In the genomic region with DNA sequence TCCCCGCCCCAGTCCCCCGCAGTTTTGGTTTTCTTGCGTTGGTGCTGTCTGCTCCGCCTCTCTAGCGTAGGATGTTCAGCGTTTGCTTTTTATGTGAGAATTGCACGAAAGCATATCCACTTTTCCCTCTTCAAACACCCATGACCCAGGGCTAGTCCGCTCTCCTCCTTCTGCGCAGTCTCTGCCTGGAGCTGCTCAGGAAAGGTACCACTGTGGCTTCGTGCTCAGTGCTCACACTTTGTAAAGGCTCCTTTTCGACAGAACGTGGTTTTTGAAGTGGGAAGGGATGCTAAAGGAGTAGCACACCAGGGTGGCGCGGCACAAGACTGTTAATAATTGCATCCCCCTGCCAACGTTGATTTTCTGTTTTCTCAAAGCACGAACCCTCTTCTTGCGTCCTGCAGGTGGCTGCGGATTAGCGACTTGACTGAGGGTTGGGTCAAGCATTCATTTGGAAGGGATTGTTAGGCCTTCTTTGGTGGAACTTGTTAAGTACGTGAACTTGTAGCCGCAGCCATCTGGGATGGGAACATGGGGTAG, we compare ENCODE assay signal across 8 mouse cellular contexts. TPM values are rescaled to one million over a fixed set of nuclear protein-coding genes. Genes with fewer than 3 reads are reported as not detected.
DNase-seq lines count a peak whose midpoint lies in the region; ATAC-seq and TF ChIP-seq lines count a peak whose summit lies in the region.

No protein-coding gene starts in this region.

- peak overlapping the region; percentile 52 for H3K9ac ChIP-seq in liver, adult 2 months (ENCODE audit: low read depth, low read length)
- peak overlapping the region; percentile 68 for H3K9ac ChIP-seq in embryonic facial prominence, embryonic 12.5 days
- peak overlapping the region; percentile 75 for H3K9ac ChIP-seq in intestine, postnatal 0 days (ENCODE audit: low read depth, low read length)
- H3K9ac ChIP-seq in neural tube, embryonic 13.5 days: peak overlapping the region; percentile 75

- H3K79me2 ChIP-seq in liver, adult 2 months (ENCODE audit: control insufficient read depth, insufficient read depth, low read length): peaks cover 15% of the 10 kb centered on the region; the same call in 1 of the 2 replicates

- no peaks in the 10 kb centered on the region for H3K9me3 ChIP-seq in embryonic facial prominence, embryonic 12.5 days
- no peaks in the 10 kb centered on the region for H3K9me3 ChIP-seq in intestine, postnatal 0 days (ENCODE audit: control insufficient read depth)
- H3K9me3 ChIP-seq in neural tube, embryonic 13.5 days: no peaks in the 10 kb centered on the region

- no peaks in the 10 kb centered on the region for H3K27me3 ChIP-seq in liver, adult 2 months (ENCODE audit: control insufficient read depth, insufficient read depth, low read length)
- H3K27me3 ChIP-seq in embryonic facial prominence, embryonic 12.5 days: no peaks in the 10 kb centered on the region
- H3K27me3 ChIP-seq in intestine, postnatal 0 days (replicated peaks; ENCODE audit: control insufficient read depth, insufficient read depth, low read length): no peaks in the 10 kb centered on the region
- H3K27me3 ChIP-seq in neural tube, embryonic 13.5 days: no peaks in the 10 kb centered on the region

- DNase-seq in liver, adult 2 months (ENCODE audit: extremely low read depth, low read depth, low spot score): no peak
- no peak for DNase-seq in liver
- no peak for DNase-seq in cerebellum, postnatal 36 days
- DNase-seq in embryo, embryonic 11 days: no peak
- DNase-seq in adrenal gland, postnatal 10 days: no peak

- TF ChIP-seq CTCF in liver, adult 2 months (IDR thresholded peaks at IDR 0.05; ENCODE audit: low read depth, low read length): no peak
- TF ChIP-seq CTCF in intestine, postnatal 0 days (IDR thresholded peaks at IDR 0.05; ENCODE audit: low read depth): peak; percentile 41

- H3K27ac ChIP-seq in liver, adult 2 months (replicated peaks; ENCODE audit: insufficient read depth, low read depth, low read length): peak overlapping the region; percentile 37
- peak overlapping the region; percentile 96 for H3K27ac ChIP-seq in embryonic facial prominence, embryonic 12.5 days
- peak overlapping the region; percentile 97 for H3K27ac ChIP-seq in intestine, postnatal 0 days (ENCODE audit: low read depth, low read length)
- H3K27ac ChIP-seq in neural tube, embryonic 13.5 days (replicated peaks): peak overlapping the region; percentile 98

- WGBS in liver, adult 2 months: under 1% methylated on average over 21 of the region's 21 CpGs
- WGBS in embryonic facial prominence, embryonic 12.5 days: 1% methylated on average over 21 of the region's 21 CpGs
- WGBS in intestine, postnatal 0 days: under 1% methylated on average over 21 of the region's 21 CpGs
- WGBS in neural tube, embryonic 13.5 days: 1% methylated on average over 21 of the region's 21 CpGs

- peaks cover 2% of the 10 kb centered on the region; the same call in 1 of the 2 replicates for H3K36me3 ChIP-seq in liver, adult 2 months (ENCODE audit: control insufficient read depth, insufficient read depth, low read length)
- H3K36me3 ChIP-seq in embryonic facial prominence, embryonic 12.5 days: peaks cover 7% of the 10 kb centered on the region; the same call in 1 of the 2 replicates
- H3K36me3 ChIP-seq in intestine, postnatal 0 days (ENCODE audit: control insufficient read depth, insufficient read depth): peaks cover 14% of the 10 kb centered on the region; the same call in 1 of the 2 replicates
- peaks cover 8% of the 10 kb centered on the region for H3K36me3 ChIP-seq in neural tube, embryonic 13.5 days

- peaks cover 6% of the 10 kb centered on the region for H3K4me1 ChIP-seq in liver, adult 2 months (ENCODE audit: control insufficient read depth, insufficient read depth, low read length)
- peaks cover 13% of the 10 kb centered on the region for H3K4me1 ChIP-seq in embryonic facial prominence, embryonic 12.5 days
- peaks cover 4% of the 10 kb centered on the region for H3K4me1 ChIP-seq in intestine, postnatal 0 days (replicated peaks; ENCODE audit: control insufficient read depth, insufficient read depth, low read length)
- peaks cover 23% of the 10 kb centered on the region for H3K4me1 ChIP-seq in neural tube, embryonic 13.5 days (replicated peaks)

- TF ChIP-seq POLR2A in liver, adult 2 months (IDR thresholded peaks at IDR 0.05; ENCODE audit: extremely low read depth, insufficient read depth, low read length): no peak

- H3K4me2 ChIP-seq in embryonic facial prominence, embryonic 12.5 days (replicated peaks): peak overlapping the region; percentile 65
- H3K4me2 ChIP-seq in intestine, postnatal 0 days (replicated peaks; ENCODE audit: low read depth): peak overlapping the region; percentile 75
- H3K4me2 ChIP-seq in neural tube, embryonic 13.5 days: peak overlapping the region; percentile 81

- H3K4me3 ChIP-seq in liver, adult 2 months (ENCODE audit: insufficient read depth, low read depth, low read length): peak overlapping the region; percentile 49
- H3K4me3 ChIP-seq in embryonic facial prominence, embryonic 12.5 days: peak overlapping the region; percentile 68
- H3K4me3 ChIP-seq in intestine, postnatal 0 days (ENCODE audit: low read depth, low read length): peak overlapping the region; percentile 73
- peak overlapping the region; percentile 70 for H3K4me3 ChIP-seq in neural tube, embryonic 13.5 days

- ATAC-seq in embryonic facial prominence, embryonic 12.5 days (ENCODE audit: insufficient number of reproducible peaks, insufficient read depth, low FRiP score, low TSS enrichment): no peak; the same call in 1 of the 2 replicates
- peak; percentile 58 for ATAC-seq in intestine, postnatal 0 days
- ATAC-seq in neural tube, embryonic 13.5 days (ENCODE audit: low read depth): peak; percentile 82

RNA-seq across cellular contexts. Expression of gene Anapc16, which starts 0.3 kb away (rescaled TPM):
- 22.8 and 28.1 TPM in 2 replicates for total RNA-seq in liver, adult 2 months (2014; rRNA removed)
- polyA plus RNA-seq in liver, adult 2 months (2012; rRNA removed): 48.9 and 50.4 TPM in 2 replicates
- 125 TPM in 2 replicates for polyA plus RNA-seq in embryonic facial prominence, embryonic 12.5 days (2016; fragmentation: Nextera tagmentation; extraction: Ambion mirVana)
- 98.4 and 100 TPM in 2 replicates for polyA plus RNA-seq in intestine, postnatal 0 days (2015; fragmentation: Nextera tagmentation; extraction: Ambion mirVana)
- polyA plus RNA-seq in neural tube, embryonic 13.5 days (2015; fragmentation: Nextera tagmentation; extraction: Ambion mirVana): 98.1 and 118 TPM in 2 replicates
- 10 to 100 TPM; 60.3 to 68.4 TPM for total RNA-seq in adrenal gland, postnatal 10 days (2021)

RNA-seq across cellular contexts. Expression of gene Ascc1, which starts 0.7 kb away (rescaled TPM):
- 8.5 and 10.8 TPM in 2 replicates for total RNA-seq in liver, adult 2 months (2014; rRNA removed)
- polyA plus RNA-seq in liver, adult 2 months (2012; rRNA removed): 12.9 and 15.6 TPM in 2 replicates
- polyA plus RNA-seq in embryonic facial prominence, embryonic 12.5 days (2016; fragmentation: Nextera tagmentation; extraction: Ambion mirVana): 41.8 and 41.9 TPM in 2 replicates
- 28.7 TPM in 2 replicates for polyA plus RNA-seq in intestine, postnatal 0 days (2015; fragmentation: Nextera tagmentation; extraction: Ambion mirVana)
- 41.7 and 44.5 TPM in 2 replicates for polyA plus RNA-seq in neural tube, embryonic 13.5 days (2015; fragmentation: Nextera tagmentation; extraction: Ambion mirVana)
- 10 to 100 TPM; 26.6 to 30.7 TPM for total RNA-seq in adrenal gland, postnatal 10 days (2021)

RNA-seq across cellular contexts. Expression of gene Ddit4, which starts 51.6 kb away (rescaled TPM):
- total RNA-seq in liver, adult 2 months (2014; rRNA removed): 5.2 and 8.8 TPM in 2 replicates
- 13.6 and 16.4 TPM in 2 replicates for polyA plus RNA-seq in liver, adult 2 months (2012; rRNA removed)
- polyA plus RNA-seq in embryonic facial prominence, embryonic 12.5 days (2016; fragmentation: Nextera tagmentation; extraction: Ambion mirVana): 81.2 and 92.3 TPM in 2 replicates
- polyA plus RNA-seq in intestine, postnatal 0 days (2015; fragmentation: Nextera tagmentation; extraction: Ambion mirVana): 11.5 and 17.8 TPM in 2 replicates
- 72.8 and 78.2 TPM in 2 replicates for polyA plus RNA-seq in neural tube, embryonic 13.5 days (2015; fragmentation: Nextera tagmentation; extraction: Ambion mirVana)
- 100 to 1,000 TPM in 1 of 2 experiments, 10 to 100 TPM in 1; 46.2 to 129 TPM for total RNA-seq in adrenal gland, postnatal 10 days (2021)

Comparison
In these comparisons a context has a peak if more than half of its experiments do, and no peak if none do; other contexts are left out.
1. H3K27ac ChIP-seq: peak in every context shown above with its lines; median percentile 98 in neural tube, embryonic 13.5 days; 97 in intestine, postnatal 0 days; 96 in embryonic facial prominence, embryonic 12.5 days; 37 in liver, adult 2 months.